Mouse (Mus musculus) liver, postnatal 0 days (tissue): Measurements from ENCODE around the gene Ppm1h. TPM values are rescaled to one million over a fixed set of nuclear protein-coding genes. Genes with fewer than 3 reads are reported as not detected.

Experiments used
- ATAC-seq: fragments of 200-750 bp; cut with Nextera tagmentation; 2 replicates; pipeline ENCODE4 v1.8.0; 2017; ENCODE audit warnings: mild to moderate bottlenecking, moderate library complexity
- DNase-seq: peaks from one replicate; pipeline ENCODE4 v3.0.0-alpha.2; 2016
- H3K27ac ChIP-seq: fragments of 300-500 bp; sonication (generic); 2 replicates; pipeline ENCODE4 v1.5.1; 2014; ENCODE audit warnings: antibody characterized with exemption, moderate library complexity, mild to moderate bottlenecking, low read depth
- H3K27me3 ChIP-seq: fragments of 300-500 bp; sonication (generic); 2 replicates; pipeline ENCODE4 v1.6.1; 2014; ENCODE audit warnings: low read length, control low read depth, mixed read lengths; ENCODE audit not compliant: insufficient read depth
- H3K36me3 ChIP-seq: fragments of 300-500 bp; sonication (generic); replicated peaks from 2 replicates; pipeline ENCODE4 v1.6.1; 2014; ENCODE audit warnings: mild to moderate bottlenecking, control low read depth, low read length, moderate library complexity, mixed read lengths; ENCODE audit not compliant: insufficient read depth
- H3K4me1 ChIP-seq: fragments of 300-500 bp; sonication (generic); 2 replicates; pipeline ENCODE4 v1.6.1; 2014; ENCODE audit warnings: antibody characterized with exemption, mild to moderate bottlenecking, control low read depth; ENCODE audit not compliant: insufficient read depth
- H3K4me2 ChIP-seq: fragments of 300-500 bp; sonication (generic); 2 replicates; pipeline ENCODE4 v1.6.1; 2014; ENCODE audit warnings: low read depth, mild to moderate bottlenecking, low read length, moderate library complexity, mixed read lengths
- H3K4me3 ChIP-seq: fragments of 300-500 bp; sonication (generic); 2 replicates; pipeline ENCODE4 v1.5.1; 2014; ENCODE audit warnings: low read depth, low read length
- H3K9ac ChIP-seq: fragments of 300-500 bp; sonication (generic); replicated peaks from 2 replicates; pipeline ENCODE4 v1.6.1; 2014; ENCODE audit warnings: mild to moderate bottlenecking, moderate library complexity
- H3K9me3 ChIP-seq: fragments of 300-500 bp; sonication (generic); 2 replicates; pipeline ENCODE4 v1.6.1; 2016; ENCODE audit warnings: mild to moderate bottlenecking, control low read depth, low read length, mixed read lengths
- CTCF ChIP-seq: sonication (generic); IDR thresholded peaks from 2 replicates; pipeline ENCODE4 v1.5.1; 2016; ENCODE audit warnings: antibody characterized with exemption, low read depth
- EP300 ChIP-seq: IDR thresholded peaks from 2 replicates; pipeline ENCODE4 v1.6.1; 2016; ENCODE audit warnings: antibody characterized with exemption, low read depth, mild to moderate bottlenecking
- WGBS: fragments of 180-500 bp; shearing (Covaris S2); extraction: QIAGEN DNeasy Blood & Tissue Kit; methylation state at CpG from one replicate; pipeline ENCODE4 v1.1.7; 2014; ENCODE audit not compliant: insufficient replicate concordance; 5-methylcytosine and 5-hydroxymethylcytosine counted together
- polyA plus RNA-seq: library from polyadenylated mRNA; unstranded; fragments of >200 nt; fragmentation: Nextera tagmentation; extraction: Ambion mirVana; gene quantifications from 2 replicates; pipeline ENCODE4 v1.2.1, GENCODE M21; 2015

Ppm1h gene
- polyA plus RNA-seq, 1 experiment from 2014 or later: 3.9 TPM

DNA sequence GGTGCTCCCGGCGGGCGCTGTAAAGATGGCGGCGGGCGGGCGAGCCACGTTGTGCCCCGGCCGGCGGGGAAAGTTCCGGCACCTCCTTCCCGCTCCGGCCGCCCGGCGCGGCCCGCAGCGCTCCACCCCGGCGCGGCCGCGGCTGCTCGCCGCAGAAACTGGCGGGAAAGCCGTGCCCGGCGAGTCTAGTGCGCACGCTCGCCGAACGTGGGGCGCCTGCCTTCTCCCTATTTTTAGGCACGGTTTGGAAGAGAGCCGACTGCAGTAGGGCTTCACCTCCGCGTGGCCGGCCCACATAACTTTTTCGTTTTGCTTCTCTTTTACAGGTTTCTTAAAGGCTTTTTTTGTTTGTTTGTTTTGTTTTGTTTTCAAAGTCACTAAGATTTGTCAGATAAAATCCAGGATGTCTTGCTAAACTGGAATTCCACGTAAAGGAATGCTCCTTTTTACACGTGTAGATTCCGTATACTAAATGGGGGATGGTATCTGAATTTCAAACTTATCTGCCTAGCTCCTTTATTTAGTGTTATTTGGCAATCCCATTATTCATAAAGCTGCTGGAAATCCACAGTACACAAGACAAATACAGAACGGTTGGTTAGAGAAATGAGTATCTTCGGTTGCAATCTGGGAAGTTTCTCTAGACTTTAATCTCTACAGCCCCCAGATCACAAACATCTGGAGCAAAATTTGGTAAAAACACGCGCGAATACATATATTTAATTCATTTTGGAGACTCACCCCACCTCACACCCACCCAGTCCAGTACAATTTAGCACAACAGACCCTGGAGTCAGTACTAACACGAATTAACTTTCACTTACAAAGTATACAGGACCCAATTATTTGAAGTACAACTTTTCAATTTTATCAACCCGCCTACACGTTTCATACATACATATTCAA lies 308.0 kb downstream of the Ppm1h start:
- no peaks in the 10 kb centered on the region for H3K27me3 ChIP-seq
- peak overlapping the region; percentile 99 for H3K27ac ChIP-seq
- H3K9me3 ChIP-seq: no peaks in the 10 kb centered on the region
- peak; percentile 86 for DNase-seq
- 8% methylated on average over 52 of the region's 54 CpGs for WGBS
- peaks cover 7% of the 10 kb centered on the region for H3K36me3 ChIP-seq
- peak; percentile 74 for ATAC-seq
- H3K4me2 ChIP-seq: peak overlapping the region; percentile 86
- peaks cover 17% of the 10 kb centered on the region for H3K4me1 ChIP-seq
- H3K4me3 ChIP-seq: peak overlapping the region; percentile 79
- TF ChIP-seq CTCF (no peak), EP300 (no peak)
- H3K9ac ChIP-seq: peak overlapping the region; percentile 91

DNA sequence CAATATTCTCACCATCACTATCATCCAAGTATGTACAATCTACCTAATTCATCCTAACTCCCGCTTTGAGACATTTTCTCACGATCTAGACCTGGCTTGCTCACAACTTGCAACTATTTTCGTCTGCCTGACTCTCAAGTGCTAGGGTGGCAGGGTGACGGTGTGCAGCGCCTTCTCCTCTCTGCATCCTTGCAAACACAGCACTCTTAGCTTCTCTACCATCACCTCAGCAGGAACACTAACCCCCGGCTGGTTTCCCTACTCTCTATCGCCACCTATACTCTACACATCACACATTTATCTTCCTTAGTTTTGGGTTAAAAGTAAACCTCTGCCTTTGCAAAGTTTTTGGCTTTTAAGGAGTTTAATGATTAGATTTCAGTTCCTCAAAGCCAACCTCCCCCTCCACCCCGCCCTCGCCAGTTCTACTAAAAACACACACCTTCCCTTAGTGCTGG lies 309.1 kb downstream of the Ppm1h start:
- 0 out of 2 replicates have a peak overlapping the region, but pooled peaks have one; percentile 3 for H3K4me3 ChIP-seq
- WGBS: 14% methylated on average over 9 of the region's 9 CpGs
- no peak overlapping the region for H3K9ac ChIP-seq
- TF ChIP-seq CTCF: peak; percentile 79
- no peak for TF ChIP-seq EP300
- DNase-seq (peak; percentile 38), ATAC-seq (no peak)
- no peaks in the 10 kb centered on the region for H3K27me3 ChIP-seq
- peaks cover 17% of the 10 kb centered on the region for H3K4me1 ChIP-seq
- peak overlapping the region; percentile 35 for H3K4me2 ChIP-seq
- H3K27ac ChIP-seq: no peak overlapping the region
- H3K36me3 ChIP-seq: peaks cover 7% of the 10 kb centered on the region
- no peaks in the 10 kb centered on the region for H3K9me3 ChIP-seq

DNA sequence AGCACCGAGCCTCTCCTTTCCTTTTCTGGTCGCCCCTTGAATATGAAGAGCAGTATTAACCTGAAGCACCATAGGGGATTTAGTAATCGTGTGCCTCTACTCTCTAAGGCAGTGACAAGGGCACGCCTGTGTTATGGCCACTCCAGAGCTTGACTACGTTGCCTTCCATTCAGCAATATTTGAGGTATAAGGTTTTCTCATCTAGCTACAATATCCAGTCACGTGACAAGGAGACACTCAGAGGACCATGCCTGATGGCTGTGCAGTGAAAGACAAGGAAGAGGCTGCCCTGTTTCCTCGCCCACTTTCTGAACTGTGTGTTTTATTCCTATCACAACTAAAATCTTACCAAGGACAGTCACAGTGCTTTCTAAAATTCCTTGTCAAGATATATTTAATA lies 309.8 kb downstream of the Ppm1h start:
- DNase-seq (no peak), ATAC-seq (no peak)
- H3K27ac ChIP-seq: no peak overlapping the region
- TF ChIP-seq EP300: no peak
- no peak for TF ChIP-seq CTCF
- no peaks in the 10 kb centered on the region for H3K27me3 ChIP-seq
- H3K4me1 ChIP-seq: peaks cover 17% of the 10 kb centered on the region
- H3K9me3 ChIP-seq: no peaks in the 10 kb centered on the region
- 0 out of 2 replicates have a peak overlapping the region, but pooled peaks have one; percentile 3 for H3K4me3 ChIP-seq
- peaks cover 11% of the 10 kb centered on the region for H3K36me3 ChIP-seq
- H3K4me2 ChIP-seq: peak overlapping the region; percentile 35
- 62% methylated on average over 7 of the region's 7 CpGs for WGBS
- no peak overlapping the region for H3K9ac ChIP-seq

DNA sequence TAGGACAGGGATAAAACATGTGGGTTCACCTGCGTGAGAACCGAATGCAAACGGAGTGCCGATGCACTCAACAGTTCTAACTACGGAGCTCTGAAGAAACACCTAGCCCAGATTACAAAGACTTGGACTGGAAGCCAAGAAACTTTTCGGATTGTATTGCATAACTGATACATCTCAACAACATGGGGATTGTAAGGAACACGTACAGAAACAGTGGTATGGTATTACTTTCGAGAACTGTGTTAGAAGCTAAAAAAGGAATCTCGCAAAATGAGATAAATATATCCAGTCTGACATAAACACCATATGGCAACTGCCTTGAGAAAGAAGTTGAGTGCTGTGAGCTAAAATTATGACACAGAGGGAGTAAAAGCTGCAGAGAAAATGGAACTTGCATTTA lies 311.4 kb downstream of the Ppm1h start:
- ATAC-seq (no peak), DNase-seq (no peak)
- TF ChIP-seq EP300: no peak
- no peak for TF ChIP-seq CTCF
- H3K36me3 ChIP-seq: peaks cover 20% of the 10 kb centered on the region
- H3K9me3 ChIP-seq: no peaks in the 10 kb centered on the region
- H3K4me3 ChIP-seq: no peak overlapping the region
- H3K9ac ChIP-seq: no peak overlapping the region
- WGBS: 86% methylated on average over 9 of the region's 9 CpGs
- H3K27ac ChIP-seq: no peak overlapping the region
- H3K4me1 ChIP-seq: peaks cover 9% of the 10 kb centered on the region; the same call in 1 of the 2 replicates
- H3K4me2 ChIP-seq: no peak overlapping the region
- H3K27me3 ChIP-seq: no peaks in the 10 kb centered on the region

DNA sequence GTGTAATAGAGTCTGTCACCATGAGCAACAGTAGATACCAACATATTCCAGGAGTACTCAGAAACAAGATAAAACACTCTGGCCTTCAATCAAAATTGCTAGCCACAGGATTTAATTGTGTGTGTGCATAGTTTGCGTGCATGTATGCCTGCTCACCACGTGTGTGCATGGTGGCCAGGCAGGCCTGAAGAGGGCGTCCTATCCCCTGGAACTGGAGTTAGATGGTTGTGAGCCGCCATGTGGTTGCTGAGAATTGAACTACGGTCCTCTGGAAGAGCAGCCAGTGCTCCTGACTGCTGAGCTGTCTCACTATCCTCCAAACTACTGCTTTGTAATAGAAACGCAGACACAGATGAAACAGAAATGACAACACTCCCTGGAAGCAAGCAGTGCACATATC lies 312.0 kb downstream of the Ppm1h start:
- TF ChIP-seq EP300 (no peak), CTCF (no peak)
- no peak for ATAC-seq
- H3K4me1 ChIP-seq: peaks cover 9% of the 10 kb centered on the region; the same call in 1 of the 2 replicates
- H3K27me3 ChIP-seq: no peaks in the 10 kb centered on the region
- H3K27ac ChIP-seq: no peak overlapping the region
- peaks cover 24% of the 10 kb centered on the region for H3K36me3 ChIP-seq
- H3K9ac ChIP-seq: no peak overlapping the region
- H3K9me3 ChIP-seq: no peaks in the 10 kb centered on the region
- 91% methylated on average over 6 of the region's 6 CpGs for WGBS
- no peak overlapping the region for H3K4me2 ChIP-seq
- H3K4me3 ChIP-seq: no peak overlapping the region
- DNase-seq: no peak

DNA sequence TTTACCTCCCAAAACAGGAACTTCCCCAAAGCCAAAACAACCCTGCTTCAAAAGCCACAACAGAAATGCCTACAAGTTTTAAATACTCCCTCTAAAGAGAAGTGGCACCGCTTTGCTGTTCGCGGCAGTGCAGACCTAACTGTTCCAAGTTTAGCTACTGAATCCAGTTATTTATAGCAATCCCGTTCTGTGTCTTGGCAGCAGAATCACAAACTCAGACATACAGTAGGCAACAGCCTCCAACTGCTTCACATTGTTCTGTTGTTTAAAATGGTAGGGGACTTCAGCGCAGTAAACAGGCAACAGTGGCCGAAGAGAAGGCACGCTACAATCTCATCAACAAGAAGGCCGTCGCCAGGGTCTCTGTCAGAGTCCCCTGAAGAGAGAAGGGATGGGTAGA lies 312.5 kb downstream of the Ppm1h start:
- no peaks in the 10 kb centered on the region for H3K9me3 ChIP-seq
- no peak overlapping the region for H3K27ac ChIP-seq
- H3K4me3 ChIP-seq: no peak overlapping the region
- H3K27me3 ChIP-seq: no peaks in the 10 kb centered on the region
- H3K4me2 ChIP-seq: no peak overlapping the region
- peaks cover 9% of the 10 kb centered on the region; the same call in 1 of the 2 replicates for H3K4me1 ChIP-seq
- ATAC-seq: no peak
- no peak overlapping the region for H3K9ac ChIP-seq
- WGBS: 79% methylated on average over 9 of the region's 9 CpGs
- DNase-seq: no peak
- TF ChIP-seq EP300: no peak
- TF ChIP-seq CTCF: no peak
- H3K36me3 ChIP-seq: peaks cover 27% of the 10 kb centered on the region
